Mouse (Mus musculus) neural tube, embryonic 13.5 days (tissue): ENCODE results near the gene Srp9. TPM values are rescaled to one million over a fixed set of nuclear protein-coding genes. Genes with fewer than 3 reads are reported as not detected.
A peak's percentile ranks its signal among the peaks of the same experiment; 100 is the strongest.

Experiments
- ATAC-seq: fragments of 200-750 bp; cut with Nextera tagmentation; 2 replicates; pipeline ENCODE4 v1.8.0; 2017; ENCODE audit warnings: low read depth, mild to moderate bottlenecking, moderate TSS enrichment, moderate library complexity
- H3K27ac ChIP-seq: fragments of 300-500 bp; sonication (generic); replicated peaks from 2 replicates; pipeline ENCODE4 v1.5.1; 2015; ENCODE audit warnings: moderate library complexity, mild to moderate bottlenecking, inconsistent platforms
- H3K27me3 ChIP-seq: fragments of 300-500 bp; sonication (generic); 2 replicates; pipeline ENCODE4 v1.6.1; 2015; ENCODE audit warnings: mild to moderate bottlenecking, inconsistent platforms
- H3K36me3 ChIP-seq: fragments of 300-500 bp; sonication (generic); 2 replicates; pipeline ENCODE4 v1.6.1; 2015; ENCODE audit warnings: mild to moderate bottlenecking, inconsistent platforms
- H3K4me1 ChIP-seq: fragments of 300-500 bp; sonication (generic); replicated peaks from 2 replicates; pipeline ENCODE4 v1.6.1; 2015; ENCODE audit warnings: inconsistent platforms
- H3K4me2 ChIP-seq: fragments of 300-500 bp; sonication (generic); 2 replicates; pipeline ENCODE4 v1.6.1; 2015; ENCODE audit warnings: inconsistent platforms, mild to moderate bottlenecking, moderate library complexity
- H3K4me3 ChIP-seq: fragments of 300-500 bp; sonication (generic); 2 replicates; pipeline ENCODE4 v1.5.1; 2015; ENCODE audit warnings: mild to moderate bottlenecking, inconsistent platforms
- H3K9ac ChIP-seq: fragments of 300-500 bp; sonication (generic); 2 replicates; pipeline ENCODE4 v1.6.1; 2015; ENCODE audit warnings: moderate library complexity, mild to moderate bottlenecking, inconsistent platforms
- H3K9me3 ChIP-seq: fragments of 300-500 bp; sonication (generic); 2 replicates; pipeline ENCODE4 v1.6.1; 2016; ENCODE audit warnings: inconsistent platforms
- WGBS: fragments of 180-500 bp; shearing (Covaris S2); methylation state at CpG from one replicate; pipeline ENCODE4 v1.1.7; 2015; 5-methylcytosine and 5-hydroxymethylcytosine counted together
- polyA plus RNA-seq: library from polyadenylated mRNA; unstranded; fragments of >200 nt; fragmentation: Nextera tagmentation; extraction: Ambion mirVana; gene quantifications from 2 replicates; pipeline ENCODE4 v1.2.1, GENCODE M21; 2015

Srp9 gene
- polyA plus RNA-seq, 1 experiment from 2014 or later = 139 TPM

GRCm38 (mm10) chr1:182130830-182131229 is 6.3 kb downstream of the Srp9 start:
- ATAC-seq = no peak
- no peaks in the 10 kb centered on the region for H3K9me3 ChIP-seq
- H3K4me3 ChIP-seq = no peak overlapping the region
- 50% methylated on average over 2 of the region's 2 CpGs for WGBS
- H3K27ac ChIP-seq = no peak overlapping the region
- H3K9ac ChIP-seq = no peak overlapping the region
- H3K27me3 ChIP-seq = no peaks in the 10 kb centered on the region
- H3K4me1 ChIP-seq = peaks cover 15% of the 10 kb centered on the region
- no peak overlapping the region for H3K4me2 ChIP-seq
- peaks cover 34% of the 10 kb centered on the region for H3K36me3 ChIP-seq

- ATAC-seq = no peak
- 61% methylated on average over 28 of the region's 28 CpGs for WGBS
- no peak overlapping the region for H3K27ac ChIP-seq
- peaks cover 6% of the 10 kb centered on the region for H3K36me3 ChIP-seq
- H3K9me3 ChIP-seq = no peaks in the 10 kb centered on the region
- no peak overlapping the region for H3K9ac ChIP-seq
- peaks cover 12% of the 10 kb centered on the region for H3K4me1 ChIP-seq
- H3K27me3 ChIP-seq = no peaks in the 10 kb centered on the region
- no peak overlapping the region for H3K4me3 ChIP-seq
- H3K4me2 ChIP-seq = peak overlapping the region; percentile 21; the same call in 1 of the 2 replicates
Observed at GRCm38 (mm10) chr1:182137204-182138125, 12.9 kb downstream of the Srp9 start.

- Histone ChIP-seq H3K4me3 (no peak overlapping the region), H3K27ac (no peak overlapping the region), H3K4me2 (no peak overlapping the region), H3K36me3 (no peaks in the 10 kb centered on the region), H3K27me3 (no peaks in the 10 kb centered on the region), H3K9ac (no peak overlapping the region), H3K9me3 (no peaks in the 10 kb centered on the region), H3K4me1 (peaks cover 12% of the 10 kb centered on the region)
- WGBS = 64% methylated on average over 8 of the region's 8 CpGs
- no peak for ATAC-seq
Observed at GRCm38 (mm10) chr1:182138172-182138571, 13.6 kb downstream of the Srp9 start.

GRCm38 (mm10) chr1:182139937-182140336 is 15.4 kb downstream of the Srp9 start:
- Histone ChIP-seq H3K27ac (no peak overlapping the region), H3K4me3 (no peak overlapping the region), H3K4me2 (no peak overlapping the region), H3K27me3 (no peaks in the 10 kb centered on the region), H3K9me3 (no peaks in the 10 kb centered on the region), H3K36me3 (no peaks in the 10 kb centered on the region), H3K9ac (no peak overlapping the region), H3K4me1 (peaks cover 12% of the 10 kb centered on the region)
- ATAC-seq = no peak
- 41% methylated on average over 9 of the region's 9 CpGs for WGBS

- Histone ChIP-seq H3K9me3 (no peaks in the 10 kb centered on the region), H3K27me3 (no peaks in the 10 kb centered on the region), H3K4me2 (no peak overlapping the region), H3K4me1 (peaks cover 12% of the 10 kb centered on the region), H3K4me3 (no peak overlapping the region), H3K36me3 (no peaks in the 10 kb centered on the region), H3K27ac (no peak overlapping the region), H3K9ac (no peak overlapping the region)
- 4% methylated on average over 6 of the region's 6 CpGs for WGBS
- ATAC-seq = peak; percentile 79; the same call in 1 of the 2 replicates
Observed at GRCm38 (mm10) chr1:182140370-182140769, 15.8 kb downstream of the Srp9 start.

- H3K27ac ChIP-seq = no peak overlapping the region
- H3K27me3 ChIP-seq = no peaks in the 10 kb centered on the region
- 95% methylated on average over 13 of the region's 13 CpGs for WGBS
Observed at GRCm38 (mm10) chr1:182142725-182143124, 18.2 kb downstream of the Srp9 start.

GRCm38 (mm10) chr1:182143288-182143687 is 18.8 kb downstream of the Srp9 start:
- no peak for ATAC-seq
- Histone ChIP-seq H3K9me3 (no peaks in the 10 kb centered on the region), H3K36me3 (no peaks in the 10 kb centered on the region), H3K4me2 (no peak overlapping the region), H3K27me3 (no peaks in the 10 kb centered on the region), H3K4me1 (no peaks in the 10 kb centered on the region), H3K4me3 (no peak overlapping the region), H3K27ac (no peak overlapping the region), H3K9ac (no peak overlapping the region)
- 72% methylated on average over 8 of the region's 8 CpGs for WGBS

More at GRCm38 (mm10) chr1:182142725-182143124, 18.2 kb downstream of the Srp9 start:
- H3K9ac ChIP-seq = no peak overlapping the region
- no peak overlapping the region for H3K4me3 ChIP-seq
- no peak overlapping the region for H3K4me2 ChIP-seq
- H3K4me1 ChIP-seq = peaks cover 3% of the 10 kb centered on the region; the same call in 1 of the 2 replicates
- no peak for ATAC-seq
- H3K9me3 ChIP-seq = no peaks in the 10 kb centered on the region
- no peaks in the 10 kb centered on the region for H3K36me3 ChIP-seq

- ATAC-seq = no peak
- Histone ChIP-seq H3K36me3 (no peaks in the 10 kb centered on the region), H3K9me3 (no peaks in the 10 kb centered on the region), H3K27ac (no peak overlapping the region), H3K27me3 (no peaks in the 10 kb centered on the region), H3K9ac (no peak overlapping the region), H3K4me2 (no peak overlapping the region), H3K4me3 (no peak overlapping the region), H3K4me1 (no peaks in the 10 kb centered on the region)
- 46% methylated on average over 5 of the region's 5 CpGs for WGBS
Observed at GRCm38 (mm10) chr1:182145546-182145945, 21.0 kb downstream of the Srp9 start.

GRCm38 (mm10) chr1:182148864-182149514 is 24.5 kb downstream of the Srp9 start:
- H3K9ac ChIP-seq = no peak overlapping the region

GRCm38 (mm10) chr1:182149966-182150365 is 25.4 kb downstream of the Srp9 start:
- no peak for ATAC-seq
- WGBS = 87% methylated on average over 2 of the region's 2 CpGs
- Histone ChIP-seq H3K4me2 (no peak overlapping the region), H3K36me3 (no peaks in the 10 kb centered on the region), H3K4me3 (no peak overlapping the region), H3K4me1 (no peaks in the 10 kb centered on the region), H3K9me3 (no peaks in the 10 kb centered on the region), H3K9ac (no peak overlapping the region), H3K27me3 (no peaks in the 10 kb centered on the region), H3K27ac (no peak overlapping the region)

More at GRCm38 (mm10) chr1:182148864-182149514, 24.5 kb downstream of the Srp9 start:
- H3K27me3 ChIP-seq = no peaks in the 10 kb centered on the region
- no peak for ATAC-seq
- WGBS = 86% methylated on average over 7 of the region's 7 CpGs
- no peak overlapping the region for H3K4me2 ChIP-seq
- no peak overlapping the region for H3K4me3 ChIP-seq
- no peak overlapping the region for H3K27ac ChIP-seq
- no peaks in the 10 kb centered on the region for H3K4me1 ChIP-seq
- H3K9me3 ChIP-seq = no peaks in the 10 kb centered on the region
- no peaks in the 10 kb centered on the region for H3K36me3 ChIP-seq

GRCm38 (mm10) chr1:182157734-182158133 is 33.2 kb downstream of the Srp9 start:
- WGBS = 60% methylated on average over 4 of the region's 4 CpGs
- no peaks in the 10 kb centered on the region for H3K9me3 ChIP-seq
- H3K4me2 ChIP-seq = no peak overlapping the region
- H3K27me3 ChIP-seq = no peaks in the 10 kb centered on the region
- no peaks in the 10 kb centered on the region for H3K36me3 ChIP-seq
- no peaks in the 10 kb centered on the region for H3K4me1 ChIP-seq
- H3K4me3 ChIP-seq = no peak overlapping the region
- no peak overlapping the region for H3K27ac ChIP-seq
- no peak for ATAC-seq
- H3K9ac ChIP-seq = no peak overlapping the region

- ATAC-seq = no peak
- WGBS = 79% methylated on average over 3 of the region's 3 CpGs
- H3K36me3 ChIP-seq = no peaks in the 10 kb centered on the region
- H3K4me3 ChIP-seq = no peak overlapping the region
- no peaks in the 10 kb centered on the region for H3K4me1 ChIP-seq
- no peaks in the 10 kb centered on the region for H3K27me3 ChIP-seq
- H3K27ac ChIP-seq = no peak overlapping the region
- no peak overlapping the region for H3K4me2 ChIP-seq
- no peaks in the 10 kb centered on the region for H3K9me3 ChIP-seq
- H3K9ac ChIP-seq = no peak overlapping the region
Observed at GRCm38 (mm10) chr1:182159575-182159974, 35.0 kb downstream of the Srp9 start.
